Mouse (Mus musculus): ENCODE results near the gene Fam193a. TPM values are rescaled to one million over a fixed set of nuclear protein-coding genes. Genes with fewer than 3 reads are reported as not detected.

Fam193a gene
- polyA plus RNA-seq (2017; shearing (Covaris generic)) = 7.8 TPM

GRCm38 (mm10) chr5:34369341-34370021, at the start of gene Fam193a:
Gene Fam193a (plus strand): TSS chr5:34369933.

GRCm38 (mm10) chr5:34336097-34336774, 33.5 kb upstream of the Fam193a start, which contains the start of gene Rnf4:
Gene Rnf4 (plus strand): TSS chr5:34336289.

GRCm38 (mm10) chr5:34513466-34514217, 143.9 kb downstream of the Fam193a start, which contains the start of gene Tnip2:
Gene Tnip2 (minus strand): TSS chr5:34513991.

GRCm38 (mm10) chr5:34525663-34526476, 156.1 kb downstream of the Fam193a start, which contains the start of gene Sh3bp2:
Gene Sh3bp2 (plus strand): TSS chr5:34525838.

Other genes with a start within 250 kb of the Fam193a start
- gene Poln, start 200.5 kb upstream of the Fam193a start, polyA plus RNA-seq (2017; shearing (Covaris generic)) = 0.42 TPM
- 81.8 TPM for gene Haus3, start 200.4 kb upstream of the Fam193a start, polyA plus RNA-seq (2017; shearing (Covaris generic))
- gene Mxd4, start 182.2 kb upstream of the Fam193a start, polyA plus RNA-seq (2017; shearing (Covaris generic)) = 56.6 TPM
- 3.8 TPM for gene Zfyve28, start 81.5 kb upstream of the Fam193a start, polyA plus RNA-seq (2017; shearing (Covaris generic))
- not detected for gene Cfap99, start 81.3 kb upstream of the Fam193a start, polyA plus RNA-seq (2017; shearing (Covaris generic))
- gene Rnf4, start 33.6 kb upstream of the Fam193a start, polyA plus RNA-seq (2017; shearing (Covaris generic)) = 162 TPM
- gene Tnip2, start 144.1 kb downstream of the Fam193a start, polyA plus RNA-seq (2017; shearing (Covaris generic)) = 31.8 TPM
- gene Sh3bp2, start 155.9 kb downstream of the Fam193a start, polyA plus RNA-seq (2017; shearing (Covaris generic)) = 17.6 TPM
- 202 TPM for gene Add1, start 203.7 kb downstream of the Fam193a start, polyA plus RNA-seq (2017; shearing (Covaris generic))

Measured in activated CD4-positive, CD25-positive, alpha-beta regulatory T cell, adult 9 weeks (primary cell).